Mouse (Mus musculus): Measurements from ENCODE around the gene Ap1s3. TPM values are rescaled to one million over a fixed set of nuclear protein-coding genes. Genes with fewer than 3 reads are reported as not detected.
"Not testable (repeated sequence)": the region's sequence is repeated elsewhere in the genome, so short reads cannot be mapped to it uniquely, and the experiment has no call there.

Gene Ap1s3
- total RNA-seq, 4 experiments from 2014 or later, result 0.67 to 1.2 (median 0.96) TPM

GRCm38 (mm10) chr1:79664911-79665310 is 6.9 kb downstream of the Ap1s3 start:
- DNase-seq, result no peak

- no peak for DNase-seq
Measured at GRCm38 (mm10) chr1:79659598-79659997, 12.2 kb downstream of the Ap1s3 start.

GRCm38 (mm10) chr1:79657411-79657810 is 14.4 kb downstream of the Ap1s3 start:
- no peak for DNase-seq

- DNase-seq, result no peak
Measured at GRCm38 (mm10) chr1:79655819-79656555, 15.8 kb downstream of the Ap1s3 start.

- DNase-seq, result no peak
Measured at GRCm38 (mm10) chr1:79654948-79655347, 16.8 kb downstream of the Ap1s3 start.

GRCm38 (mm10) chr1:79643411-79644110 is 28.2 kb downstream of the Ap1s3 start:
- no peak for DNase-seq

- no peak for DNase-seq
Measured at GRCm38 (mm10) chr1:79642680-79643079, 29.1 kb downstream of the Ap1s3 start.

GRCm38 (mm10) chr1:79641355-79641754 is 30.4 kb downstream of the Ap1s3 start:
- DNase-seq, result no peak

- no peak for DNase-seq
Measured at GRCm38 (mm10) chr1:79640151-79640550, 31.6 kb downstream of the Ap1s3 start.

GRCm38 (mm10) chr1:79639683-79640082 is 32.1 kb downstream of the Ap1s3 start:
- no peak for DNase-seq

GRCm38 (mm10) chr1:79639107-79639506 is 32.7 kb downstream of the Ap1s3 start:
- DNase-seq, result no peak

GRCm38 (mm10) chr1:79637768-79638167 is 34.0 kb downstream of the Ap1s3 start:
- DNase-seq, result no peak

GRCm38 (mm10) chr1:79631521-79631920 is 40.3 kb downstream of the Ap1s3 start:
- no peak for DNase-seq

GRCm38 (mm10) chr1:79629726-79630125 is 42.0 kb downstream of the Ap1s3 start:
- no peak for DNase-seq

- no peak for DNase-seq
Measured at GRCm38 (mm10) chr1:79626140-79626539, 45.6 kb downstream of the Ap1s3 start.

GRCm38 (mm10) chr1:79619434-79619833 is 52.3 kb downstream of the Ap1s3 start:
- DNase-seq, result no peak

- no peak for DNase-seq
Measured at GRCm38 (mm10) chr1:79616492-79616891, 55.3 kb downstream of the Ap1s3 start.

GRCm38 (mm10) chr1:79614456-79614855 is 57.3 kb downstream of the Ap1s3 start:
- no peak for DNase-seq

- DNase-seq, result not testable (repeated sequence)
Measured at GRCm38 (mm10) chr1:79611271-79611670, 60.5 kb downstream of the Ap1s3 start.

GRCm38 (mm10) chr1:79608856-79609255 is 62.9 kb downstream of the Ap1s3 start:
- DNase-seq, result not testable (repeated sequence)

- no peak for DNase-seq
Measured at GRCm38 (mm10) chr1:79602500-79602899, 69.3 kb downstream of the Ap1s3 start.

GRCm38 (mm10) chr1:79598385-79599178 is 73.2 kb downstream of the Ap1s3 start:
- DNase-seq, result no peak

- no peak for DNase-seq
Measured at GRCm38 (mm10) chr1:79592721-79593277, 79.0 kb downstream of the Ap1s3 start.

Measured in adrenal gland, adult 8-10 months (tissue).